Mouse (Mus musculus): ENCODE data around the gene Erc2. TPM values are rescaled to one million over a fixed set of nuclear protein-coding genes. Genes with fewer than 3 reads are reported as not detected.
A peak's percentile ranks its signal among the peaks of the same experiment; 100 is the strongest.

Erc2 gene
- polyA plus RNA-seq, 1 experiment from 2014 or later: 12.7 TPM

GRCm38 (mm10) chr14:28441240-28441967 lies 819.2 kb downstream of the Erc2 start:
- no peak for ATAC-seq (replicated peaks; ENCODE audit: low FRiP score)
- Histone ChIP-seq H3K9ac (ENCODE audit: low read length) (no peak overlapping the region), H3K4me1 (replicated peaks; ENCODE audit: control insufficient read depth, insufficient read depth, low read length) (peaks cover 4% of the 10 kb centered on the region; the same call in 1 of the 2 replicates), H3K36me3 (ENCODE audit: control insufficient read depth, insufficient read depth, low read length) (no peaks in the 10 kb centered on the region), H3K27ac (ENCODE audit: low read depth, low read length) (no peak overlapping the region), H3K4me2 (ENCODE audit: low read depth, low read length, severe bottlenecking) (no peak overlapping the region), H3K4me3 (ENCODE audit: low read depth, low read length) (no peak overlapping the region), H3K9me3 (ENCODE audit: control insufficient read depth, low read length) (no peaks in the 10 kb centered on the region), H3K27me3 (ENCODE audit: control insufficient read depth, insufficient read depth, low read length) (no peaks in the 10 kb centered on the region)
- WGBS: 24% methylated on average over 14 of the region's 14 CpGs
- no peak for DNase-seq (ENCODE audit: low spot score)

GRCm38 (mm10) chr14:28443254-28443944 lies 821.2 kb downstream of the Erc2 start:
- H3K27ac ChIP-seq (ENCODE audit: low read depth, low read length): no peak overlapping the region
- DNase-seq (ENCODE audit: low spot score) (no peak), ATAC-seq (replicated peaks; ENCODE audit: low FRiP score) (no peak)
- no peaks in the 10 kb centered on the region for H3K27me3 ChIP-seq (ENCODE audit: control insufficient read depth, insufficient read depth, low read length)
- no peaks in the 10 kb centered on the region for H3K36me3 ChIP-seq (ENCODE audit: control insufficient read depth, insufficient read depth, low read length)
- H3K9me3 ChIP-seq (ENCODE audit: control insufficient read depth, low read length): no peaks in the 10 kb centered on the region
- H3K4me1 ChIP-seq (replicated peaks; ENCODE audit: control insufficient read depth, insufficient read depth, low read length): peaks cover 4% of the 10 kb centered on the region; the same call in 1 of the 2 replicates
- WGBS: 80% methylated on average over 7 of the region's 7 CpGs
- no peak overlapping the region for H3K4me3 ChIP-seq (ENCODE audit: low read depth, low read length)
- H3K9ac ChIP-seq (ENCODE audit: low read length): no peak overlapping the region
- no peak overlapping the region for H3K4me2 ChIP-seq (ENCODE audit: low read depth, low read length, severe bottlenecking)

- H3K9ac ChIP-seq (ENCODE audit: low read length): no peak overlapping the region
- WGBS: 83% methylated on average over 6 of the region's 6 CpGs
- no peaks in the 10 kb centered on the region for H3K27me3 ChIP-seq (ENCODE audit: control insufficient read depth, insufficient read depth, low read length)
- H3K36me3 ChIP-seq (ENCODE audit: control insufficient read depth, insufficient read depth, low read length): no peaks in the 10 kb centered on the region
- ATAC-seq (replicated peaks; ENCODE audit: low FRiP score) (no peak), DNase-seq (ENCODE audit: low spot score) (no peak)
- H3K4me2 ChIP-seq (ENCODE audit: low read depth, low read length, severe bottlenecking): no peak overlapping the region
- peaks cover 5% of the 10 kb centered on the region; the same call in 1 of the 2 replicates for H3K4me1 ChIP-seq (replicated peaks; ENCODE audit: control insufficient read depth, insufficient read depth, low read length)
- no peak overlapping the region for H3K4me3 ChIP-seq (ENCODE audit: low read depth, low read length)
- no peak overlapping the region for H3K27ac ChIP-seq (ENCODE audit: low read depth, low read length)
- H3K9me3 ChIP-seq (ENCODE audit: control insufficient read depth, low read length): no peaks in the 10 kb centered on the region
Measured at GRCm38 (mm10) chr14:28445737-28446136, 823.5 kb downstream of the Erc2 start.

GRCm38 (mm10) chr14:28451771-28452170 lies 829.5 kb downstream of the Erc2 start:
- Histone ChIP-seq H3K9me3 (ENCODE audit: control insufficient read depth, low read length) (no peaks in the 10 kb centered on the region), H3K9ac (ENCODE audit: low read length) (no peak overlapping the region), H3K4me1 (replicated peaks; ENCODE audit: control insufficient read depth, insufficient read depth, low read length) (peaks cover 11% of the 10 kb centered on the region), H3K27me3 (ENCODE audit: control insufficient read depth, insufficient read depth, low read length) (no peaks in the 10 kb centered on the region), H3K4me3 (ENCODE audit: low read depth, low read length) (no peak overlapping the region), H3K36me3 (ENCODE audit: control insufficient read depth, insufficient read depth, low read length) (no peaks in the 10 kb centered on the region), H3K27ac (ENCODE audit: low read depth, low read length) (peak overlapping the region; percentile 63; the same call in 1 of the 2 replicates), H3K4me2 (ENCODE audit: low read depth, low read length, severe bottlenecking) (no peak overlapping the region)
- WGBS: 60% methylated on average over 9 of the region's 9 CpGs
- no peak for ATAC-seq (replicated peaks; ENCODE audit: low FRiP score)
- DNase-seq (ENCODE audit: low spot score): no peak

GRCm38 (mm10) chr14:28456372-28457076 lies 834.3 kb downstream of the Erc2 start:
- no peak overlapping the region for H3K9ac ChIP-seq (ENCODE audit: low read length)
- H3K9me3 ChIP-seq (ENCODE audit: control insufficient read depth, low read length): no peaks in the 10 kb centered on the region
- DNase-seq (ENCODE audit: low spot score) (no peak), ATAC-seq (replicated peaks; ENCODE audit: low FRiP score) (no peak)
- H3K4me2 ChIP-seq (ENCODE audit: low read depth, low read length, severe bottlenecking): no peak overlapping the region
- WGBS: 68% methylated on average over 7 of the region's 7 CpGs
- no peak overlapping the region for H3K4me3 ChIP-seq (ENCODE audit: low read depth, low read length)
- no peaks in the 10 kb centered on the region for H3K36me3 ChIP-seq (ENCODE audit: control insufficient read depth, insufficient read depth, low read length)
- H3K27me3 ChIP-seq (ENCODE audit: control insufficient read depth, insufficient read depth, low read length): no peaks in the 10 kb centered on the region
- H3K27ac ChIP-seq (ENCODE audit: low read depth, low read length): no peak overlapping the region
- H3K4me1 ChIP-seq (replicated peaks; ENCODE audit: control insufficient read depth, insufficient read depth, low read length): peaks cover 4% of the 10 kb centered on the region

- ATAC-seq (replicated peaks; ENCODE audit: low FRiP score): no peak
- WGBS: 77% methylated on average over 3 of the region's 3 CpGs
- no peaks in the 10 kb centered on the region for H3K27me3 ChIP-seq (ENCODE audit: control insufficient read depth, insufficient read depth, low read length)
- no peak overlapping the region for H3K27ac ChIP-seq (ENCODE audit: low read depth, low read length)
- no peak overlapping the region for H3K4me2 ChIP-seq (ENCODE audit: low read depth, low read length, severe bottlenecking)
- no peak overlapping the region for H3K4me3 ChIP-seq (ENCODE audit: low read depth, low read length)
- no peaks in the 10 kb centered on the region for H3K4me1 ChIP-seq (replicated peaks; ENCODE audit: control insufficient read depth, insufficient read depth, low read length)
- DNase-seq (ENCODE audit: low spot score): no peak
- no peaks in the 10 kb centered on the region for H3K36me3 ChIP-seq (ENCODE audit: control insufficient read depth, insufficient read depth, low read length)
- no peaks in the 10 kb centered on the region for H3K9me3 ChIP-seq (ENCODE audit: control insufficient read depth, low read length)
- no peak overlapping the region for H3K9ac ChIP-seq (ENCODE audit: low read length)
Measured at GRCm38 (mm10) chr14:28457428-28457827, 835.2 kb downstream of the Erc2 start.

GRCm38 (mm10) chr14:28467956-28468355 lies 845.7 kb downstream of the Erc2 start:
- Histone ChIP-seq H3K36me3 (ENCODE audit: control insufficient read depth, insufficient read depth, low read length) (no peaks in the 10 kb centered on the region), H3K4me3 (ENCODE audit: low read depth, low read length) (no peak overlapping the region), H3K9me3 (ENCODE audit: control insufficient read depth, low read length) (no peaks in the 10 kb centered on the region), H3K4me2 (ENCODE audit: low read depth, low read length, severe bottlenecking) (no peak overlapping the region), H3K27ac (ENCODE audit: low read depth, low read length) (no peak overlapping the region), H3K27me3 (ENCODE audit: control insufficient read depth, insufficient read depth, low read length) (no peaks in the 10 kb centered on the region), H3K4me1 (replicated peaks; ENCODE audit: control insufficient read depth, insufficient read depth, low read length) (no peaks in the 10 kb centered on the region; the same call in 1 of the 2 replicates), H3K9ac (ENCODE audit: low read length) (no peak overlapping the region)
- DNase-seq (ENCODE audit: low spot score): peak; percentile 26
- no peak for ATAC-seq (replicated peaks; ENCODE audit: low FRiP score)
- WGBS: 60% methylated on average over 5 of the region's 5 CpGs

- DNase-seq (ENCODE audit: low spot score) (no peak), ATAC-seq (replicated peaks; ENCODE audit: low FRiP score) (no peak)
- no peak overlapping the region for H3K4me3 ChIP-seq (ENCODE audit: low read depth, low read length)
- H3K27me3 ChIP-seq (ENCODE audit: control insufficient read depth, insufficient read depth, low read length): no peaks in the 10 kb centered on the region
- H3K9ac ChIP-seq (ENCODE audit: low read length): no peak overlapping the region
- H3K4me2 ChIP-seq (ENCODE audit: low read depth, low read length, severe bottlenecking): no peak overlapping the region
- no peaks in the 10 kb centered on the region for H3K36me3 ChIP-seq (ENCODE audit: control insufficient read depth, insufficient read depth, low read length)
- WGBS: 33% methylated on average over 4 of the region's 4 CpGs
- no peak overlapping the region for H3K27ac ChIP-seq (ENCODE audit: low read depth, low read length)
- H3K9me3 ChIP-seq (ENCODE audit: control insufficient read depth, low read length): no peaks in the 10 kb centered on the region
- H3K4me1 ChIP-seq (replicated peaks; ENCODE audit: control insufficient read depth, insufficient read depth, low read length): no peaks in the 10 kb centered on the region; the same call in 1 of the 2 replicates
Measured at GRCm38 (mm10) chr14:28469696-28470095, 847.5 kb downstream of the Erc2 start.
